Mouse (Mus musculus) MEL (cell line): ENCODE data around the gene Osm. TPM values are rescaled to one million over a fixed set of nuclear protein-coding genes. Genes with fewer than 3 reads are reported as not detected.

Experiments used
- DNase-seq: peaks from one replicate; pipeline ENCODE4 v3.0.0; 2011; ENCODE audit warnings: low read depth, low spot score
- H3K27ac ChIP-seq: 2 replicates; pipeline ENCODE4 v1.5.1; 2012; ENCODE audit warnings: low read depth, mild to moderate bottlenecking, control low read depth, low read length, moderate library complexity; ENCODE audit not compliant: control insufficient read depth
- H3K27me3 ChIP-seq, 2 experiments: fragments of 150-350 bp in 1 of 2; sonication (generic) in 1 of 2; 2 replicates each; pipeline ENCODE4 v1.6.1; 2012; ENCODE audit warnings: low read length in 2 of 2, mild to moderate bottlenecking in 2 of 2, improper control_type of control experiment in 1 of 2, moderate library complexity in 1 of 2; ENCODE audit not compliant: insufficient read depth in 2 of 2, control insufficient read depth in 1 of 2
- H3K36me3 ChIP-seq, 2 experiments: 2 replicates each; pipeline ENCODE4 v1.6.1; 2012 to 2014; ENCODE audit warnings: low read length in 2 of 2, improper control_type of control experiment in 1 of 2, inconsistent platforms in 1 of 2, mild to moderate bottlenecking in 1 of 2; ENCODE audit not compliant: insufficient read depth in 2 of 2, control insufficient read depth in 1 of 2
- H3K4me1 ChIP-seq, 2 experiments: fragments of 150-350 bp in 1 of 2; sonication (generic) in 1 of 2; 2 replicates each; pipeline ENCODE4 v1.6.1; 2012; ENCODE audit warnings: low read length in 2 of 2, improper control_type of control experiment in 1 of 2, mild to moderate bottlenecking in 1 of 2; ENCODE audit not compliant: insufficient read depth in 2 of 2, control insufficient read depth in 1 of 2
- H3K4me3 ChIP-seq, 2 experiments: fragments of 150-350 bp in 1 of 2; sonication (generic) in 1 of 2; 2 replicates each; pipeline ENCODE4 v1.5.1; 2012; ENCODE audit warnings: low read depth in 2 of 2, low read length in 2 of 2, mild to moderate bottlenecking in 2 of 2, moderate library complexity in 2 of 2, control low read depth in 1 of 2, improper control_type of control experiment in 1 of 2; ENCODE audit not compliant: control insufficient read depth in 1 of 2, insufficient read depth in 1 of 2
- H3K79me2 ChIP-seq: 2 replicates; pipeline ENCODE4 v1.6.1; 2012; ENCODE audit warnings: mild to moderate bottlenecking, low read length, moderate library complexity; ENCODE audit not compliant: control insufficient read depth, poor library complexity, insufficient read depth
- H3K9ac ChIP-seq: 2 replicates; pipeline ENCODE4 v1.6.1; 2012; ENCODE audit warnings: low read depth, mild to moderate bottlenecking, control low read depth, low read length, moderate library complexity; ENCODE audit not compliant: control insufficient read depth, poor library complexity, severe bottlenecking
- H3K9me3 ChIP-seq: fragments of 150-350 bp; sonication (generic); replicated peaks from 2 replicates; pipeline ENCODE4 v1.6.1; 2012; ENCODE audit warnings: mild to moderate bottlenecking, low read length, improper control_type of control experiment, moderate library complexity; ENCODE audit not compliant: insufficient read depth
- BHLHE40 ChIP-seq: IDR thresholded peaks from 2 replicates; pipeline ENCODE4 v1.6.1; 2012; ENCODE audit warnings: low read depth, mild to moderate bottlenecking, inconsistent platforms, low read length, improper control_type of control experiment, borderline replicate concordance
- CHD1 ChIP-seq: IDR thresholded peaks from 2 replicates; pipeline ENCODE4 v1.6.1; 2012; ENCODE audit warnings: low read depth, mild to moderate bottlenecking, inconsistent platforms, low read length, improper control_type of control experiment
- CHD2 ChIP-seq: IDR thresholded peaks from 2 replicates; pipeline ENCODE4 v1.6.1; 2011; ENCODE audit warnings: low read length, improper control_type of control experiment
- E2F4 ChIP-seq: IDR thresholded peaks from 2 replicates; pipeline ENCODE4 v1.6.1; 2011; ENCODE audit warnings: low read depth, low read length, improper control_type of control experiment, borderline replicate concordance
- ELF1 ChIP-seq: IDR thresholded peaks from 2 replicates; pipeline ENCODE4 v1.6.1; 2014; ENCODE audit warnings: low read depth, mild to moderate bottlenecking, inconsistent platforms, low read length, improper control_type of control experiment, moderate library complexity
- GATA1 ChIP-seq: IDR thresholded peaks from 2 replicates; pipeline ENCODE4 v1.6.1; 2011; ENCODE audit warnings: low read depth, low read length, improper control_type of control experiment
- HCFC1 ChIP-seq: IDR thresholded peaks from 2 replicates; pipeline ENCODE4 v1.6.1; 2012; ENCODE audit warnings: low read depth, mild to moderate bottlenecking, inconsistent platforms, low read length, improper control_type of control experiment, moderate library complexity
- KAT2A ChIP-seq: conservative IDR thresholded peaks from 2 replicates; pipeline ENCODE4 v1.6.1; 2012; ENCODE audit warnings: low read depth, low read length, improper control_type of control experiment, inconsistent platforms
- MAX ChIP-seq: IDR thresholded peaks from 2 replicates; pipeline ENCODE4 v1.6.1; 2011; ENCODE audit warnings: low read length, improper control_type of control experiment
- MXI1 ChIP-seq: IDR thresholded peaks from 2 replicates; pipeline ENCODE4 v1.6.1; 2011; ENCODE audit warnings: mild to moderate bottlenecking, low read depth, low read length, improper control_type of control experiment
- MYB ChIP-seq: IDR thresholded peaks from 2 replicates; pipeline ENCODE4 v1.6.1; 2011; ENCODE audit warnings: mild to moderate bottlenecking, low read depth, low read length, improper control_type of control experiment
- MYC ChIP-seq: IDR thresholded peaks from 2 replicates; pipeline ENCODE4 v1.6.1; 2011; ENCODE audit warnings: low read depth, mild to moderate bottlenecking, low read length, improper control_type of control experiment, moderate library complexity
- NRF1 ChIP-seq: IDR thresholded peaks from 2 replicates; pipeline ENCODE4 v1.6.1; 2014; ENCODE audit warnings: low read depth, mild to moderate bottlenecking, inconsistent platforms, low read length, improper control_type of control experiment, moderate library complexity; ENCODE audit not compliant: poor library complexity, insufficient read depth, severe bottlenecking
- POLR2AphosphoS2 ChIP-seq: IDR thresholded peaks from 2 replicates; pipeline ENCODE4 v1.6.1; 2011; ENCODE audit warnings: low read length, improper control_type of control experiment
- POLR2AphosphoS5 ChIP-seq: IDR thresholded peaks from 2 replicates; pipeline ENCODE4 v1.6.1; 2012; ENCODE audit warnings: low read depth, borderline replicate concordance, mild to moderate bottlenecking, inconsistent platforms, low read length, moderate library complexity, mixed read lengths
- RAD21 ChIP-seq: IDR thresholded peaks from 2 replicates; pipeline ENCODE4 v1.6.1; 2011; ENCODE audit warnings: mild to moderate bottlenecking, low read depth, low read length, improper control_type of control experiment
- RCOR1 ChIP-seq: IDR thresholded peaks from 2 replicates; pipeline ENCODE4 v1.6.1; 2012; ENCODE audit warnings: low read depth, mild to moderate bottlenecking, inconsistent platforms, low read length, improper control_type of control experiment
- SIN3A ChIP-seq: IDR thresholded peaks from 2 replicates; pipeline ENCODE4 v1.6.1; 2012; ENCODE audit warnings: low read length, improper control_type of control experiment, inconsistent platforms
- TAL1 ChIP-seq: IDR thresholded peaks from 2 replicates; pipeline ENCODE4 v1.6.1; 2012; ENCODE audit warnings: mild to moderate bottlenecking, inconsistent platforms, low read length, moderate library complexity, mixed read lengths
- TBP ChIP-seq: IDR thresholded peaks from 2 replicates; pipeline ENCODE4 v1.8.0; 2011; ENCODE audit warnings: low read depth, low read length, improper control_type of control experiment
- UBTF ChIP-seq: IDR thresholded peaks from 2 replicates; pipeline ENCODE4 v1.6.1; 2012; ENCODE audit warnings: low read depth, mild to moderate bottlenecking, inconsistent platforms, low read length, improper control_type of control experiment, moderate library complexity, borderline replicate concordance; ENCODE audit not compliant: insufficient read depth
- USF2 ChIP-seq, 2 experiments: IDR thresholded peaks; 2 replicates each; pipeline ENCODE4 v1.6.1; 2011 to 2012; ENCODE audit warnings: improper control_type of control experiment in 2 of 2, low read length in 2 of 2, borderline replicate concordance in 1 of 2, inconsistent platforms in 1 of 2, low read depth in 1 of 2, mild to moderate bottlenecking in 1 of 2; ENCODE audit not compliant: insufficient read depth in 1 of 2
- ZC3H11A ChIP-seq: IDR thresholded peaks from 2 replicates; pipeline ENCODE4 v1.6.1; 2012; ENCODE audit warnings: low read depth, mild to moderate bottlenecking, inconsistent platforms, low read length, improper control_type of control experiment
- ZKSCAN1 ChIP-seq: IDR thresholded peaks from 2 replicates; pipeline ENCODE4 v1.6.1; 2012; ENCODE audit warnings: low read depth, mild to moderate bottlenecking, inconsistent platforms, low read length, improper control_type of control experiment, moderate library complexity
- polyA plus RNA-seq, 2 experiments: library from polyadenylated mRNA; stranded (reverse) in 1 of 2; unstranded in 1 of 2; fragments of >175 nt in 1 of 2; fragments of >200 nt in 1 of 2; gene quantifications; 2 replicates each; pipeline versions ENCODE4 v1.2.1 to v1.2.4; 2012; ENCODE audit warnings: low replicate concordance in 2 of 2, low read depth in 1 of 2; ENCODE audit not compliant: insufficient read length in 2 of 2, insufficient read depth in 1 of 2, missing spikeins in 1 of 2
- total RNA-seq: library from RNA; depleted of rRNA; stranded (reverse); fragments of 300-350 nt; gene quantifications from 2 replicates; pipeline ENCODE4 v1.2.3, GENCODE M21; 2012

The Osm gene
- total and polyA plus RNA-seq, 3 experiments = 10.6 to 15.4 TPM; not detected in 1

DNA sequence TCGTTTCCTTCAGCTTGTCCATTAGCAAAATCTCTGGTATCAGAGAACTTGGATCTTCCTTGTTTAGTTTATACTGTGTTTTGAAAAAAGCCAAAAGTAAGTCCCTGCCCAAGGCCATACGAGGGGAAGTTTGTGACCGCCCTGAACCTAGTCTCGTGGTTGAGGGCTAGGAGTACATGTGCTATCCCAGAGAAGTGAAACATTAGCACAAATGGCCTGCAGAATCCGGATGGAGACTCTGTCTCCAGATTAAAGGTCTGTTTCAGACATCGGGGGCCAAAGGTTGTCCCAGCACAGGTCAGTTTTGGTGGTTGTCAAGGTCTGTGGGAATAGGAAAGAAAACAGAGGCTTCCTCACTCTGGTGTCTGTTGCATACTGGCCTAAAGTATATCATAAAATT, 47.0 kb upstream of the Osm start (continued):
- no peak for TF ChIP-seq CHD1

DNA sequence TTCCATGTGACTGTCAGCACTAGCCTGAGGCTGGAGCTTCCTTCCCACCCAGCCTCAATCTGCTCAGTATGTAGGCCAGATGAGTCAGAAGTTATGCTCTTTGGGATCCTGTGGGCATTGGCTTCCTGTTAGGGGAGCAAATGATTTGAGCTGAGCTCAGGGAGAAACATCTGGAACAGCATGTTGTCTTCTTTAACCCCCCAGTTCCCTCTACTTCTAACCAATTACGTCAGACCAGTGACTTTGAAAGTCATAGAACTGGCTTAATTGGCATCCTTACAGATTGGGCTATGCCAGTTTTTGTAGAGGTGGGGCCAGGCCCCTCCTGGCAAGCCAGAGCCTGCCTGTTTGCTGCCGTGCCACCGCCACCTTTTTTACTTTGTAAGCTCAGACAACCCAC, 45.5 kb upstream of the Osm start:
- Histone ChIP-seq H3K79me2 (peaks cover 8% of the 10 kb centered on the region), H3K4me1 (peaks cover 0 to 8% of the 10 kb centered on the region in 2 experiments; a peak in 3 of 4 replicates), H3K9ac (no peak overlapping the region), H3K27ac (no peak overlapping the region), H3K27me3 (no peaks in the 10 kb centered on the region), H3K36me3 (peaks cover 0 to 4% of the 10 kb centered on the region in 2 experiments; a peak in 2 of 4 replicates), H3K4me3 (no peak overlapping the region), H3K9me3 (no peaks in the 10 kb centered on the region)
- TF ChIP-seq BHLHE40 = no peak
- TF ChIP-seq RAD21 = no peak
- no peak for TF ChIP-seq ZKSCAN1
- TF ChIP-seq MXI1 = no peak
- TF ChIP-seq MYC = no peak
- TF ChIP-seq MYB = no peak
- no peak for TF ChIP-seq ZC3H11A
- no peak for TF ChIP-seq NRF1
- TF ChIP-seq USF2 (IDR thresholded peaks at IDR 0.05; ENCODE audit: borderline replicate concordance in 1 of 2, insufficient read depth in 1 of 2, low read depth in 1 of 2, low read length in 2 of 2) = no peak
- no peak for TF ChIP-seq MAX
- TF ChIP-seq POLR2AphosphoS5 = no peak
- TF ChIP-seq GATA1 = no peak
- no peak for TF ChIP-seq RCOR1
- TF ChIP-seq ELF1 = no peak
- no peak for TF ChIP-seq TBP
- DNase-seq = no peak

DNA sequence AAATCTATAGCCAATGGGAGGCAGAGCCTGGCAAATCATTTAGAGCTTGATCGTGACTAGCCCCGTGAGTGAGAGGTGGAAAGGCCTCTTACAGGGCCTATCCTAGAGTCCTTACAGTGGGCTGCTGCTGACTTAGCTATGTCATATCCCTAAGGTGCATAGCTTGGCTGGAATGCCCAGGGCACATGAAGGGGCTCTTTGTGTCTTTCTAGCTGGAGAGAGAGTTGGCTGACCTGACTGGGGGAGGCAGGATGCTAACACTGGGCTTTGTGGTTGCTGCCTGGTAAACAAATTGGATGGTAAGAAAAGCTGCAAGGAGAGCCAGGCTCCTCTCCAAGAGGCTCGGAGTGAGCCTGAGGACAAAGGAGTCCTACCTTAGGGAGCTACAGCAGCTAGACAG, 43.5 kb upstream of the Osm start:
- H3K36me3 ChIP-seq = no peaks in the 10 kb centered on the region; a peak in 1 of 4 replicates
- no peaks in the 10 kb centered on the region for H3K9me3 ChIP-seq
- H3K9ac ChIP-seq = no peak overlapping the region
- peaks cover 0 to 2% of the 10 kb centered on the region in 2 experiments; a peak in 2 of 4 replicates for H3K4me1 ChIP-seq
- no peak for DNase-seq
- no peak overlapping the region for H3K27ac ChIP-seq
- no peaks in the 10 kb centered on the region for H3K27me3 ChIP-seq
- TF ChIP-seq POLR2AphosphoS5 = no peak
- no peak for TF ChIP-seq KAT2A
- TF ChIP-seq MAX = no peak
- no peak for TF ChIP-seq POLR2AphosphoS2
- no peak for TF ChIP-seq HCFC1
- TF ChIP-seq CHD1 = no peak
- TF ChIP-seq CHD2 = no peak
- no peak for TF ChIP-seq SIN3A
- TF ChIP-seq UBTF = no peak
- no peak for TF ChIP-seq MYB
- no peak for TF ChIP-seq GATA1
- TF ChIP-seq TAL1 = no peak
- TF ChIP-seq E2F4 = no peak
- no peak for TF ChIP-seq MYC
- H3K4me3 ChIP-seq = no peak overlapping the region
- no peaks in the 10 kb centered on the region for H3K79me2 ChIP-seq
